Mouse (Mus musculus) induced T-regulatory cell, adult 2 months (primary cell): ENCODE results near the gene AI467606.

Source experiments
- DNase-seq: peaks from one replicate; pipeline ENCODE4 v3.0.0-alpha.2; 2012; ENCODE audit warnings: low read depth

Gene AI467606

GRCm38 (mm10) chr7:127093914-127094313, 2.8 kb downstream of the AI467606 start:
- DNase-seq: peak; percentile 60

- no peak for DNase-seq
Observed at GRCm38 (mm10) chr7:127096456-127096855, 5.3 kb downstream of the AI467606 start.

- no peak for DNase-seq
Observed at GRCm38 (mm10) chr7:127098521-127098920, 7.4 kb downstream of the AI467606 start.

- DNase-seq: no peak
Observed at GRCm38 (mm10) chr7:127098950-127099349, 7.8 kb downstream of the AI467606 start.

GRCm38 (mm10) chr7:127099528-127099927, 8.4 kb downstream of the AI467606 start:
- DNase-seq: peak; percentile 50

- DNase-seq: peak; percentile 43
Observed at GRCm38 (mm10) chr7:127101451-127102016, 10.4 kb downstream of the AI467606 start.

GRCm38 (mm10) chr7:127102148-127102547, 11.0 kb downstream of the AI467606 start:
- no peak for DNase-seq

- DNase-seq: peak; percentile 73
Observed at GRCm38 (mm10) chr7:127103960-127104359, 12.8 kb downstream of the AI467606 start.

GRCm38 (mm10) chr7:127104560-127105332, 13.6 kb downstream of the AI467606 start:
- DNase-seq: peak; percentile 94

- no peak for DNase-seq
Observed at GRCm38 (mm10) chr7:127105551-127105950, 14.4 kb downstream of the AI467606 start.

- DNase-seq: peak; percentile 89
Observed at GRCm38 (mm10) chr7:127110239-127111007, 19.3 kb downstream of the AI467606 start.

- DNase-seq: peak; percentile 90
Observed at GRCm38 (mm10) chr7:127111461-127111860, 20.3 kb downstream of the AI467606 start.

- peak; percentile 80 for DNase-seq
Observed at GRCm38 (mm10) chr7:127112251-127112841, 21.2 kb downstream of the AI467606 start.

GRCm38 (mm10) chr7:127112921-127113597, 21.9 kb downstream of the AI467606 start:
- peak; percentile 87 for DNase-seq

- DNase-seq: peak; percentile 86
Observed at GRCm38 (mm10) chr7:127113614-127114259, 22.6 kb downstream of the AI467606 start.

GRCm38 (mm10) chr7:127114920-127115319, 23.8 kb downstream of the AI467606 start:
- no peak for DNase-seq

- no peak for DNase-seq
Observed at GRCm38 (mm10) chr7:127116331-127116935, 25.3 kb downstream of the AI467606 start.

GRCm38 (mm10) chr7:127117948-127118347, 26.8 kb downstream of the AI467606 start:
- no peak for DNase-seq

- DNase-seq: no peak
Observed at GRCm38 (mm10) chr7:127118671-127119445, 27.7 kb downstream of the AI467606 start.
